Mouse (Mus musculus) kidney, postnatal 0 days (tissue): ENCODE measurements around the gene Slc16a5. TPM values are rescaled to one million over a fixed set of nuclear protein-coding genes. Genes with fewer than 3 reads are reported as not detected.

ENCODE experiments used
- ATAC-seq: fragments of 200-750 bp; cut with Nextera tagmentation; replicated peaks from 2 replicates; pipeline ENCODE4 v1.8.0; 2017; ENCODE audit warnings: low read depth, moderate number of reproducible peaks, moderate TSS enrichment, moderate library complexity; ENCODE audit not compliant: low FRiP score
- DNase-seq: peaks from one replicate; pipeline ENCODE4 v3.0.0-alpha.2; 2016; ENCODE audit warnings: low spot score
- H3K27ac ChIP-seq: fragments of 300-500 bp; sonication (generic); 2 replicates; pipeline ENCODE4 v1.5.1; 2014; ENCODE audit warnings: mild to moderate bottlenecking
- H3K27me3 ChIP-seq: fragments of 300-500 bp; sonication (generic); 2 replicates; pipeline ENCODE4 v1.6.1; 2014; ENCODE audit warnings: low read length, mixed read lengths; ENCODE audit not compliant: insufficient read depth
- H3K36me3 ChIP-seq: fragments of 300-500 bp; sonication (generic); 2 replicates; pipeline ENCODE4 v1.6.1; 2014; ENCODE audit warnings: low read length, mixed read lengths; ENCODE audit not compliant: insufficient read depth
- H3K4me1 ChIP-seq: fragments of 300-500 bp; sonication (generic); replicated peaks from 2 replicates; pipeline ENCODE4 v1.6.1; 2014; ENCODE audit warnings: antibody characterized with exemption, low read length, mixed read lengths; ENCODE audit not compliant: insufficient read depth
- H3K4me2 ChIP-seq: fragments of 300-500 bp; sonication (generic); 2 replicates; pipeline ENCODE4 v1.6.1; 2014; ENCODE audit warnings: mild to moderate bottlenecking, low read length, moderate library complexity, mixed read lengths
- H3K4me3 ChIP-seq: fragments of 300-500 bp; sonication (generic); replicated peaks from 2 replicates; pipeline ENCODE4 v1.5.1; 2014; ENCODE audit warnings: low read depth, low read length
- H3K9ac ChIP-seq: fragments of 300-500 bp; sonication (generic); 2 replicates; pipeline ENCODE4 v1.6.1; 2014; ENCODE audit warnings: low read depth, low read length
- H3K9me3 ChIP-seq: fragments of 300-500 bp; sonication (generic); replicated peaks from 2 replicates; pipeline ENCODE4 v1.6.1; 2016; ENCODE audit warnings: low read length, inconsistent platforms, mixed read lengths
- CTCF ChIP-seq: IDR thresholded peaks from 2 replicates; pipeline ENCODE4 v1.5.1; 2016; ENCODE audit warnings: antibody characterized with exemption, low read depth, mild to moderate bottlenecking, moderate library complexity
- WGBS: fragments of 180-500 bp; shearing (Covaris S2); extraction: QIAGEN DNeasy Blood & Tissue Kit; methylation state at CpG from one replicate; pipeline ENCODE4 v1.1.7; 2014; 5-methylcytosine and 5-hydroxymethylcytosine counted together
- polyA plus RNA-seq: library from polyadenylated mRNA; unstranded; fragments of >200 nt; fragmentation: Nextera tagmentation; extraction: Ambion mirVana; gene quantifications from 2 replicates; pipeline ENCODE4 v1.2.1, GENCODE M21; 2015

The Slc16a5 gene
- polyA plus RNA-seq, 1 experiment from 2014 or later, result 51.1 TPM

GRCm38 (mm10) chr11:115509773-115510506 lies 47.7 kb downstream of the Slc16a5 start:
- H3K4me2 ChIP-seq, result peak overlapping the region; percentile 19
- peak; percentile 51 for DNase-seq
- H3K4me1 ChIP-seq, result peaks cover 18% of the 10 kb centered on the region; the same call in 1 of the 2 replicates
- H3K9me3 ChIP-seq, result no peaks in the 10 kb centered on the region
- H3K4me3 ChIP-seq, result no peak overlapping the region
- 37% methylated on average over 6 of the region's 6 CpGs for WGBS
- H3K9ac ChIP-seq, result 0 out of 2 replicates have a peak overlapping the region, but pooled peaks have one; percentile 9
- no peak for ATAC-seq
- no peak for TF ChIP-seq CTCF
- H3K27me3 ChIP-seq, result no peaks in the 10 kb centered on the region
- peak overlapping the region; percentile 60 for H3K27ac ChIP-seq
- H3K36me3 ChIP-seq, result no peaks in the 10 kb centered on the region

GRCm38 (mm10) chr11:115510507-115510888 lies 48.2 kb downstream of the Slc16a5 start:
- no peak overlapping the region for H3K4me3 ChIP-seq
- H3K27me3 ChIP-seq, result no peaks in the 10 kb centered on the region
- no peak for ATAC-seq
- WGBS, result 60% methylated on average over 5 of the region's 5 CpGs
- no peak for TF ChIP-seq CTCF
- 0 out of 2 replicates have a peak overlapping the region, but pooled peaks have one; percentile 9 for H3K9ac ChIP-seq
- peaks cover 18% of the 10 kb centered on the region; the same call in 1 of the 2 replicates for H3K4me1 ChIP-seq
- no peaks in the 10 kb centered on the region for H3K36me3 ChIP-seq
- H3K27ac ChIP-seq, result no peak overlapping the region
- no peak for DNase-seq
- H3K9me3 ChIP-seq, result no peaks in the 10 kb centered on the region
- H3K4me2 ChIP-seq, result peak overlapping the region; percentile 19

DNA sequence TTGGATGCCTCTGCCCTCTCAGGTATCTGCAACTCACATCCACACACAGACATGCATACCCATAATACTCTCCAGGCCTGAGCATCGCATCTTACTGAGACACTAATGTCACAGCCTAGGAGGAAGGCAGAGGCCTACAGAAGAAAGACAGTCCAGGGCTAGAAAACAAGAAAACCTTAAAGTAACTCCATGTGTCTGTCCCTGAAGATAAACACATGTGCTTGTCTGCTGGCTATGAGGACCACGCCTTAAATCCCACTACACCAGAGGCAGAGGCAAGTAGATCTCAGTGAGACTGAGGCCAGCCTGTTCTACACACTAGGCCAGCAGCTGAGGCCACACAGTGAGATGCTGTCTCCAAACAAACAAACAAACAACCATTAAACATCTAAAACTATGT lies 48.8 kb downstream of the Slc16a5 start:
- no peaks in the 10 kb centered on the region for H3K9me3 ChIP-seq
- ATAC-seq (no peak), DNase-seq (no peak)
- H3K4me1 ChIP-seq, result peaks cover 18% of the 10 kb centered on the region; the same call in 1 of the 2 replicates
- peak overlapping the region; percentile 32; the same call in 1 of the 2 replicates for H3K9ac ChIP-seq
- H3K27me3 ChIP-seq, result no peaks in the 10 kb centered on the region
- H3K4me2 ChIP-seq, result peak overlapping the region; percentile 95; the same call in 1 of the 2 replicates
- TF ChIP-seq CTCF, result no peak
- WGBS, result 67% methylated on average over 2 of the region's 2 CpGs
- H3K36me3 ChIP-seq, result no peaks in the 10 kb centered on the region
- H3K27ac ChIP-seq, result no peak overlapping the region
- H3K4me3 ChIP-seq, result no peak overlapping the region

- H3K9ac ChIP-seq, result no peak overlapping the region
- H3K27ac ChIP-seq, result no peak overlapping the region
- WGBS, result 42% methylated on average over 3 of the region's 3 CpGs
- H3K4me3 ChIP-seq, result peak overlapping the region; percentile 94; the same call in 1 of the 2 replicates
- H3K9me3 ChIP-seq, result no peaks in the 10 kb centered on the region
- ATAC-seq, result no peak
- peak; percentile 51 for DNase-seq
- peaks cover 18% of the 10 kb centered on the region; the same call in 1 of the 2 replicates for H3K4me1 ChIP-seq
- H3K36me3 ChIP-seq, result no peaks in the 10 kb centered on the region
- no peaks in the 10 kb centered on the region for H3K27me3 ChIP-seq
- H3K4me2 ChIP-seq, result peak overlapping the region; percentile 95
- TF ChIP-seq CTCF, result no peak
Measured at GRCm38 (mm10) chr11:115512004-115512403, 49.7 kb downstream of the Slc16a5 start.

DNA sequence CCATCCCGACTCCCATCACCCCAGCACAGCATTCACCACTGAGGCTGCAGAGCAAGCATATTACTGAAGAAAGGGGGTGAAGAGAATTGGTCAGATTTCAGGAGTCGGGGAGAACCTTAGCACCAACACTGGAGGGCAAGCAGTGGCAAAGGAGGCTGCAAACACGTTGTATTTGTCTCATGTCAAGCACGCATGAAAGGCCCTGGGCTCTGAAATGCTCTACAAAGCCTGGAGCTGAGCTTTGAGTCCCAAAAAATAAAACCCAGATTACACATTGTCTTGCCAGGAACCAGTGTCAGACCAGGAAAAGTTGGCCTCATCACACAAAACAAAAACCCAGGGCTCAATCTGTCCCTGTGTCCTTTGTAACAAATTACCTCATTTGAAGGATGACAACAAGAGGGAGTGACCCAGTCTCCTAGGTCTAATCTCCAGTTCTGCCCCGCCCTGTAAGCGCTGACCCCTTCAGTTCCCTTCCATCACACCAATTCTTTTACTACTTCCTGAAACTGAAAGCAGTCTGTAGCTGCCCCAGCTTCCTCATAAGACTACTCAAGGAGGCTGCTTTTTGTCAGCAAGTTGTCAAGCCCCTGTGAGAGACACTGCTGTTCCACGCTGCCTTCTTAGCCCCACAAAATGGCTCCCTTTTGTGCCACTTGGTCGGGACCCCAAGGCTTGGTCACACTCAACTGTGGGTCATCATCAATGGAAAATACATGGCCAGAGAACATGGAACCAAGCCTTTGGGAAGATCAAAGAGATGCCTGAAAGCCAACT lies 50.3 kb downstream of the Slc16a5 start:
- Histone ChIP-seq H3K4me3 (peak overlapping the region; percentile 94), H3K9ac (peak overlapping the region; percentile 90), H3K4me2 (peak overlapping the region; percentile 95), H3K9me3 (no peaks in the 10 kb centered on the region), H3K27me3 (no peaks in the 10 kb centered on the region), H3K4me1 (peaks cover 18% of the 10 kb centered on the region; the same call in 1 of the 2 replicates), H3K27ac (peak overlapping the region; percentile 80; the same call in 1 of the 2 replicates), H3K36me3 (no peaks in the 10 kb centered on the region)
- TF ChIP-seq CTCF, result no peak
- DNase-seq, result peak; percentile 70
- 12% methylated on average over 8 of the region's 8 CpGs for WGBS
- ATAC-seq, result no peak
